Mouse (Mus musculus) liver, embryonic 14.5 days (tissue): ENCODE data around the gene Ttll11. TPM values are rescaled to one million over a fixed set of nuclear protein-coding genes. Genes with fewer than 3 reads are reported as not detected.

Experiments
- ATAC-seq: fragments of 200-750 bp; cut with Nextera tagmentation; 2 replicates; pipeline ENCODE4 v1.8.0; 2017; ENCODE audit warnings: moderate number of reproducible peaks, mild to moderate bottlenecking, moderate library complexity; ENCODE audit not compliant: insufficient read depth
- DNase-seq, 3 experiments: peaks; one replicate each; pipeline ENCODE4 v3.0.0-alpha.2; 2012 to 2013; ENCODE audit warnings: low read depth in 3 of 3, low spot score in 3 of 3
- H3K27ac ChIP-seq: fragments of 300-500 bp; sonication (generic); 2 replicates; pipeline ENCODE4 v1.5.1; 2014; ENCODE audit warnings: moderate library complexity, mild to moderate bottlenecking, control low read depth, inconsistent platforms
- H3K27me3 ChIP-seq: fragments of 300-500 bp; sonication (generic); 2 replicates; pipeline ENCODE4 v1.6.1; 2014; ENCODE audit warnings: mild to moderate bottlenecking, low read length, moderate library complexity; ENCODE audit not compliant: control insufficient read depth, insufficient read depth
- H3K36me3 ChIP-seq: fragments of 300-500 bp; sonication (generic); replicated peaks from 2 replicates; pipeline ENCODE4 v1.6.1; 2014; ENCODE audit warnings: low read depth; ENCODE audit not compliant: control insufficient read depth, insufficient read depth
- H3K4me1 ChIP-seq, 2 experiments: fragments of 200-500 bp in 1 of 2; fragments of 300-500 bp in 1 of 2; sonication (generic) in 1 of 2; replicated peaks; 2 replicates each; pipeline ENCODE4 v1.6.1; 2012 to 2014; ENCODE audit warnings: antibody characterized with exemption in 1 of 2, inconsistent platforms in 1 of 2, low read length in 1 of 2; ENCODE audit not compliant: control insufficient read depth in 2 of 2, insufficient read depth in 2 of 2
- H3K4me2 ChIP-seq: fragments of 300-500 bp; sonication (generic); 2 replicates; pipeline ENCODE4 v1.6.1; 2014; ENCODE audit warnings: low read depth, mild to moderate bottlenecking, control low read depth, moderate library complexity
- H3K4me3 ChIP-seq, 2 experiments: fragments of 200-500 bp in 1 of 2; fragments of 300-500 bp in 1 of 2; sonication (generic) in 1 of 2; 2 replicates each; pipeline ENCODE4 v1.5.1; 2012 to 2014; ENCODE audit warnings: low read depth in 2 of 2, low read length in 2 of 2, mild to moderate bottlenecking in 2 of 2, control low read depth in 1 of 2, inconsistent platforms in 1 of 2, moderate library complexity in 1 of 2; ENCODE audit not compliant: insufficient read depth in 1 of 2
- H3K9ac ChIP-seq: fragments of 300-500 bp; sonication (generic); replicated peaks from 2 replicates; pipeline ENCODE4 v1.6.1; 2014; ENCODE audit warnings: mild to moderate bottlenecking, control low read depth, moderate library complexity
- H3K9me3 ChIP-seq: fragments of 300-500 bp; sonication (generic); 2 replicates; pipeline ENCODE4 v1.6.1; 2016; ENCODE audit warnings: low read length, mixed read lengths; ENCODE audit not compliant: control insufficient read depth
- CTCF ChIP-seq: IDR thresholded peaks from 2 replicates; pipeline ENCODE4 v1.5.1; 2016; ENCODE audit warnings: antibody characterized with exemption, low read depth, control low read depth
- EP300 ChIP-seq: IDR thresholded peaks from 2 replicates; pipeline ENCODE4 v1.6.1; 2016; ENCODE audit warnings: antibody characterized with exemption, low read depth
- WGBS: fragments of 180-500 bp; shearing (Covaris S2); extraction: QIAGEN DNeasy Blood & Tissue Kit; methylation state at CpG from one replicate; pipeline ENCODE4 v1.1.7; 2014; ENCODE audit not compliant: insufficient replicate concordance; 5-methylcytosine and 5-hydroxymethylcytosine counted together
- polyA plus RNA-seq, 2 experiments: library from polyadenylated mRNA; depleted of rRNA in 1 of 2; stranded (reverse) in 1 of 2; unstranded in 1 of 2; fragments of >200 nt; fragmentation: Nextera tagmentation in 1 of 2; extraction: Ambion mirVana in 1 of 2; gene quantifications; 2 replicates each; pipeline versions ENCODE4 v1.2.1 to v1.2.3; 2012 to 2014

The Ttll11 gene
- polyA plus RNA-seq, 2 experiments = 0.42 to 0.83 TPM

DNA sequence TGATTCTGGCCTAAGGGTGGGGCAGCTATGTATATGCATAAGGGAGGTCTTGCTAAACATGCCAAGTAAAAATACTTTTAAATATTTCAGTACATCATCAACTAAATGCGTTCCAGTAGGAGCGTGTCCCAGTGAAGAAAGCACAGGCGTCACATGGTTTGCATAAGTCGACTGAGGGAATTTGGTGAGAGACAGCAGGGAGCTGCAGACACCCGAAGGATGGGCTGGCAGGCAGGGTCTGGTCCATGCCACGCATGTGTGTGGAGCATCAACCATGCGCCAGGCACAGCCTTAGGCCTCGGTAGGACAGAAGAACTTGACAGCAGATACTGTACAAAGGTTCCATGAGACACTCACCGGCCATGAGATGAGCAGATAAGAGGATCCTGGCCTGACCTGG is 202.8 kb downstream of the Ttll11 start:
- TF ChIP-seq EP300 = no peak
- TF ChIP-seq CTCF = no peak
- Histone ChIP-seq H3K4me3 (no peak overlapping the region), H3K9me3 (no peaks in the 10 kb centered on the region), H3K4me2 (no peak overlapping the region), H3K9ac (no peak overlapping the region), H3K36me3 (no peaks in the 10 kb centered on the region), H3K27me3 (no peaks in the 10 kb centered on the region), H3K27ac (no peak overlapping the region), H3K4me1 (no peaks in the 10 kb centered on the region)
- ATAC-seq (no peak), DNase-seq (no peak)
- 67% methylated on average over 9 of the region's 9 CpGs for WGBS

DNA sequence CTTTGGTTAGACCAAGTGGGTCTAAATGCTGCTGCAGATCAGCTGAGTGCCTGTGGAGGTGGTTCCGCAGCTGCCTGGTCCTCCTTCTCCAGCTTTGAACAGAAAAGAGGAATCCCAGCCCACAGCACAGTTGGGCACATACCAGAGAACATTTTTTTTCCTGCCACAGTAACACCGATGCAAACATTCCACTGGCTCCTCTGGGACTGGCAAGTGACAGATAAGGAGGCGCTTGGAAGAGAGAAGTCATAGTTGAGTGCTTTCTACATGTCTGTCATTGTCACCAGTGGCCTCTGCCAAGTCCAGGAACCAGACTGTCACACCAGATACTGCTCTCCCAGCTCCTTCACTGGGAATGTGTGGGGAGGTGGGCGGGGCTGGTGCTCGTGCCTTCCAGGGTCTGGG is 204.1 kb downstream of the Ttll11 start:
- ATAC-seq = no peak
- no peak for TF ChIP-seq EP300
- no peak overlapping the region for H3K27ac ChIP-seq
- H3K4me1 ChIP-seq = no peaks in the 10 kb centered on the region
- H3K36me3 ChIP-seq = no peaks in the 10 kb centered on the region
- no peak overlapping the region for H3K4me3 ChIP-seq
- WGBS = 35% methylated on average over 5 of the region's 5 CpGs
- DNase-seq = no peak
- no peak overlapping the region for H3K9ac ChIP-seq
- no peaks in the 10 kb centered on the region for H3K9me3 ChIP-seq
- H3K27me3 ChIP-seq = no peaks in the 10 kb centered on the region
- no peak overlapping the region for H3K4me2 ChIP-seq

GRCm38 (mm10) chr2:35770541-35770940 is 209.2 kb downstream of the Ttll11 start:
- TF ChIP-seq EP300 (no peak), CTCF (no peak)
- no peaks in the 10 kb centered on the region for H3K36me3 ChIP-seq
- H3K27ac ChIP-seq = no peak overlapping the region
- no peaks in the 10 kb centered on the region for H3K9me3 ChIP-seq
- no peak for ATAC-seq
- H3K4me1 ChIP-seq = no peaks in the 10 kb centered on the region
- WGBS = 52% methylated on average over 2 of the region's 2 CpGs
- no peak overlapping the region for H3K9ac ChIP-seq
- no peaks in the 10 kb centered on the region for H3K27me3 ChIP-seq
- DNase-seq = no peak
- no peak overlapping the region for H3K4me3 ChIP-seq
- no peak overlapping the region for H3K4me2 ChIP-seq

- TF ChIP-seq CTCF (no peak), EP300 (no peak)
- 60% methylated on average over 12 of the region's 12 CpGs for WGBS
Measured at GRCm38 (mm10) chr2:35769398-35769797, 210.3 kb downstream of the Ttll11 start.

DNA sequence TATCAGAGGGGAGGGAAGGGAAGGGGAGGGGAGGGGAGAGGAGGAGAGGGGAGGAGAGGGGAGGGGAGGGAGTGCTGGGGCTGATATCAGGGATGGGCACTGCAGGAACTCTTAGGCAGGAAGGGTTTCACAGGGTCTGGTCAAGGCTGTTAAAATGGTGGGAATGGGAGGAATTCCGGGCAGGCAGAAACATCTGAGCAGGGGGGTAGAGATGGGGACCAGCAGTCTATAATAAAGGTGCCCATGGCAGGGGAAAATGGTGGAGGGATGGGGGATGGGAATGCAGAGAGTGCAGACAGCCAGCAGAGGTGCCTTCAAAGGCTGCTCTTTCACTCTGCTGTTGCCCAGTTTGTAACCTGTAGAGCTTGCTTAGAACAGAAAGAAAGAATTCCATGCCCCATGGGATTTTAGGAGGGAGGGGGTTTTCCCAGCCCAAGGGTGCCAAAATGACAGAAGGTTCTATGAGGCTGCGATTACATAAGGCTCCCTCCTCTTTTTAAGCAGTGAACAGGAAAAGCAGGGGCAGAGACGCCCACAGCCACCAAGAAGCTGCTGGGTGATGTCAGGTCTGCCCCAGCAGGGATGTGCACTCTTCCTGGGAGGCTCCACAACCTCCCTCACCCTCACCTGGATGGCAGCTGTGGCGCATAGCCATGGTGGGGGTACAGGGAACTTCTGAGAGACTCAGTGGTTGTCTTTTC is 211.0 kb downstream of the Ttll11 start:
- no peaks in the 10 kb centered on the region for H3K27me3 ChIP-seq
- TF ChIP-seq CTCF (no peak), EP300 (no peak)
- no peak for ATAC-seq

More at GRCm38 (mm10) chr2:35769398-35769797, 210.3 kb downstream of the Ttll11 start:
- H3K9ac ChIP-seq = no peak overlapping the region
- H3K36me3 ChIP-seq = no peaks in the 10 kb centered on the region
- no peak for DNase-seq
- H3K27me3 ChIP-seq = no peaks in the 10 kb centered on the region
- H3K4me3 ChIP-seq = no peak overlapping the region
- no peaks in the 10 kb centered on the region for H3K4me1 ChIP-seq
- no peak overlapping the region for H3K27ac ChIP-seq
- H3K4me2 ChIP-seq = no peak overlapping the region
- ATAC-seq = no peak
- H3K9me3 ChIP-seq = no peaks in the 10 kb centered on the region

More for the DNA sequence above, 211.0 kb downstream of the Ttll11 start:
- no peak for DNase-seq
- H3K27ac ChIP-seq = no peak overlapping the region
- no peak overlapping the region for H3K4me2 ChIP-seq
- H3K36me3 ChIP-seq = no peaks in the 10 kb centered on the region
- no peaks in the 10 kb centered on the region for H3K9me3 ChIP-seq
- WGBS = 31% methylated on average over 4 of the region's 4 CpGs
- H3K9ac ChIP-seq = no peak overlapping the region
- no peak overlapping the region for H3K4me3 ChIP-seq
- H3K4me1 ChIP-seq = no peaks in the 10 kb centered on the region
